Mouse (Mus musculus): ENCODE data around the gene Hnf4a. TPM values are rescaled to one million over a fixed set of nuclear protein-coding genes. Genes with fewer than 3 reads are reported as not detected.

Hnf4a gene
- polyA plus RNA-seq, 1 experiment from 2014 or later = not detected

- no peaks in the 10 kb centered on the region for H3K9me3 ChIP-seq (ENCODE audit: control insufficient read depth, low read length)
- no peak overlapping the region for H3K4me2 ChIP-seq (ENCODE audit: low read length)
- H3K4me1 ChIP-seq (ENCODE audit: control insufficient read depth in 2 of 2, insufficient read depth in 2 of 2, low read length in 2 of 2) = peaks cover 39% of the 10 kb centered on the region in 2 experiments
- 0 out of 2 replicates have a peak, but pooled peaks cover 4% of the 10 kb centered on the region for H3K27me3 ChIP-seq (ENCODE audit: control insufficient read depth, insufficient read depth, low read length)
- 51% methylated on average over 10 of the region's 10 CpGs for WGBS
- no peak for ATAC-seq (ENCODE audit: insufficient number of reproducible peaks, insufficient read depth, low FRiP score, low read depth)
- no peak overlapping the region for H3K9ac ChIP-seq (ENCODE audit: low read length)
- H3K27ac ChIP-seq (replicated peaks in 1 of 2; ENCODE audit: control insufficient read depth in 1 of 2, insufficient read depth in 1 of 2, low read depth in 2 of 2, low read length in 2 of 2) = peak overlapping the region in 1 of 2 experiments; percentile 63; a peak in 1 of 4 replicates
- H3K4me3 ChIP-seq (ENCODE audit: control insufficient read depth in 1 of 2, insufficient read depth in 1 of 2, low read depth in 1 of 2, low read length in 2 of 2) = no peak overlapping the region
- peaks cover 16% of the 10 kb centered on the region for H3K36me3 ChIP-seq (ENCODE audit: control insufficient read depth, insufficient read depth, low read length)
These were observed 43.3 kb upstream of the Hnf4a start for GRCm38 (mm10) chr2:163463251-163463769.

GRCm38 (mm10) chr2:163463998-163464397 lies 42.6 kb upstream of the Hnf4a start:
- 34% methylated on average over 4 of the region's 4 CpGs for WGBS
- Histone ChIP-seq H3K27ac (replicated peaks in 1 of 2; ENCODE audit: control insufficient read depth in 1 of 2, insufficient read depth in 1 of 2, low read depth in 2 of 2, low read length in 2 of 2) (peak overlapping the region; percentile 63 to 69), H3K36me3 (ENCODE audit: control insufficient read depth, insufficient read depth, low read length) (peaks cover 23% of the 10 kb centered on the region), H3K27me3 (ENCODE audit: control insufficient read depth, insufficient read depth, low read length) (0 out of 2 replicates have a peak, but pooled peaks cover 2% of the 10 kb centered on the region), H3K9ac (ENCODE audit: low read length) (peak overlapping the region; percentile 44), H3K4me3 (ENCODE audit: control insufficient read depth in 1 of 2, insufficient read depth in 1 of 2, low read depth in 1 of 2, low read length in 2 of 2) (no peak overlapping the region), H3K9me3 (ENCODE audit: control insufficient read depth, low read length) (no peaks in the 10 kb centered on the region), H3K4me1 (ENCODE audit: control insufficient read depth in 2 of 2, insufficient read depth in 2 of 2, low read length in 2 of 2) (peaks cover 33 to 36% of the 10 kb centered on the region in 2 experiments), H3K4me2 (ENCODE audit: low read length) (peak overlapping the region; percentile 19; the same call in 1 of the 2 replicates)
- no peak for ATAC-seq (ENCODE audit: insufficient number of reproducible peaks, insufficient read depth, low FRiP score, low read depth)

- WGBS = 22% methylated on average over 6 of the region's 6 CpGs
- H3K4me2 ChIP-seq (ENCODE audit: low read length) = peak overlapping the region; percentile 19
- H3K36me3 ChIP-seq (ENCODE audit: control insufficient read depth, insufficient read depth, low read length) = peaks cover 28% of the 10 kb centered on the region
- peak overlapping the region; percentile 63 to 73 for H3K27ac ChIP-seq (replicated peaks in 1 of 2; ENCODE audit: control insufficient read depth in 1 of 2, insufficient read depth in 1 of 2, low read depth in 2 of 2, low read length in 2 of 2)
- H3K9me3 ChIP-seq (ENCODE audit: control insufficient read depth, low read length) = no peaks in the 10 kb centered on the region
- no peaks in the 10 kb centered on the region for H3K27me3 ChIP-seq (ENCODE audit: control insufficient read depth, insufficient read depth, low read length)
- peak; percentile 62 for ATAC-seq (ENCODE audit: insufficient number of reproducible peaks, insufficient read depth, low FRiP score, low read depth)
- peak overlapping the region; percentile 44 for H3K9ac ChIP-seq (ENCODE audit: low read length)
- peaks cover 30 to 35% of the 10 kb centered on the region in 2 experiments for H3K4me1 ChIP-seq (ENCODE audit: control insufficient read depth in 2 of 2, insufficient read depth in 2 of 2, low read length in 2 of 2)
- H3K4me3 ChIP-seq (ENCODE audit: control insufficient read depth in 1 of 2, insufficient read depth in 1 of 2, low read depth in 1 of 2, low read length in 2 of 2) = no peak overlapping the region
These were observed 42.0 kb upstream of the Hnf4a start for GRCm38 (mm10) chr2:163464562-163464961.

GRCm38 (mm10) chr2:163466771-163467170 lies 39.8 kb upstream of the Hnf4a start:
- Histone ChIP-seq H3K4me3 (ENCODE audit: control insufficient read depth in 1 of 2, insufficient read depth in 1 of 2, low read depth in 1 of 2, low read length in 2 of 2) (no peak overlapping the region), H3K4me1 (ENCODE audit: control insufficient read depth in 2 of 2, insufficient read depth in 2 of 2, low read length in 2 of 2) (peaks cover 38 to 44% of the 10 kb centered on the region in 2 experiments), H3K4me2 (ENCODE audit: low read length) (no peak overlapping the region), H3K27ac (replicated peaks in 1 of 2; ENCODE audit: control insufficient read depth in 1 of 2, insufficient read depth in 1 of 2, low read depth in 2 of 2, low read length in 2 of 2) (no peak overlapping the region), H3K9ac (ENCODE audit: low read length) (no peak overlapping the region), H3K9me3 (ENCODE audit: control insufficient read depth, low read length) (no peaks in the 10 kb centered on the region), H3K27me3 (ENCODE audit: control insufficient read depth, insufficient read depth, low read length) (no peaks in the 10 kb centered on the region), H3K36me3 (ENCODE audit: control insufficient read depth, insufficient read depth, low read length) (peaks cover 32% of the 10 kb centered on the region)
- WGBS = 55% methylated on average over 8 of the region's 8 CpGs
- no peak for ATAC-seq (ENCODE audit: insufficient number of reproducible peaks, insufficient read depth, low FRiP score, low read depth)

- WGBS = 70% methylated on average over 6 of the region's 6 CpGs
- Histone ChIP-seq H3K9ac (ENCODE audit: low read length) (no peak overlapping the region), H3K36me3 (ENCODE audit: control insufficient read depth, insufficient read depth, low read length) (peaks cover 32% of the 10 kb centered on the region), H3K27ac (replicated peaks in 1 of 2; ENCODE audit: control insufficient read depth in 1 of 2, insufficient read depth in 1 of 2, low read depth in 2 of 2, low read length in 2 of 2) (no peak overlapping the region), H3K27me3 (ENCODE audit: control insufficient read depth, insufficient read depth, low read length) (no peaks in the 10 kb centered on the region), H3K4me2 (ENCODE audit: low read length) (no peak overlapping the region), H3K9me3 (ENCODE audit: control insufficient read depth, low read length) (no peaks in the 10 kb centered on the region), H3K4me1 (ENCODE audit: control insufficient read depth in 2 of 2, insufficient read depth in 2 of 2, low read length in 2 of 2) (peaks cover 35 to 44% of the 10 kb centered on the region in 2 experiments), H3K4me3 (ENCODE audit: control insufficient read depth in 1 of 2, insufficient read depth in 1 of 2, low read depth in 1 of 2, low read length in 2 of 2) (no peak overlapping the region)
- no peak for ATAC-seq (ENCODE audit: insufficient number of reproducible peaks, insufficient read depth, low FRiP score, low read depth)
These were observed 39.0 kb upstream of the Hnf4a start for GRCm38 (mm10) chr2:163467585-163467984.

- Histone ChIP-seq H3K36me3 (ENCODE audit: control insufficient read depth, insufficient read depth, low read length) (peaks cover 32% of the 10 kb centered on the region), H3K9ac (ENCODE audit: low read length) (no peak overlapping the region), H3K4me3 (ENCODE audit: control insufficient read depth in 1 of 2, insufficient read depth in 1 of 2, low read depth in 1 of 2, low read length in 2 of 2) (no peak overlapping the region), H3K9me3 (ENCODE audit: control insufficient read depth, low read length) (no peaks in the 10 kb centered on the region), H3K4me1 (ENCODE audit: control insufficient read depth in 2 of 2, insufficient read depth in 2 of 2, low read length in 2 of 2) (peaks cover 27 to 31% of the 10 kb centered on the region in 2 experiments), H3K27me3 (ENCODE audit: control insufficient read depth, insufficient read depth, low read length) (no peaks in the 10 kb centered on the region), H3K27ac (replicated peaks in 1 of 2; ENCODE audit: control insufficient read depth in 1 of 2, insufficient read depth in 1 of 2, low read depth in 2 of 2, low read length in 2 of 2) (no peak overlapping the region), H3K4me2 (ENCODE audit: low read length) (no peak overlapping the region)
- 83% methylated on average over 6 of the region's 6 CpGs for WGBS
- ATAC-seq (ENCODE audit: insufficient number of reproducible peaks, insufficient read depth, low FRiP score, low read depth) = no peak
These were observed 37.7 kb upstream of the Hnf4a start for GRCm38 (mm10) chr2:163468866-163469265.

GRCm38 (mm10) chr2:163469711-163470110 lies 36.9 kb upstream of the Hnf4a start:
- Histone ChIP-seq H3K36me3 (ENCODE audit: control insufficient read depth, insufficient read depth, low read length) (peaks cover 32% of the 10 kb centered on the region), H3K27ac (replicated peaks in 1 of 2; ENCODE audit: control insufficient read depth in 1 of 2, insufficient read depth in 1 of 2, low read depth in 2 of 2, low read length in 2 of 2) (no peak overlapping the region), H3K27me3 (ENCODE audit: control insufficient read depth, insufficient read depth, low read length) (no peaks in the 10 kb centered on the region), H3K4me3 (ENCODE audit: control insufficient read depth in 1 of 2, insufficient read depth in 1 of 2, low read depth in 1 of 2, low read length in 2 of 2) (no peak overlapping the region), H3K9ac (ENCODE audit: low read length) (no peak overlapping the region), H3K4me2 (ENCODE audit: low read length) (no peak overlapping the region), H3K4me1 (ENCODE audit: control insufficient read depth in 2 of 2, insufficient read depth in 2 of 2, low read length in 2 of 2) (peaks cover 20 to 23% of the 10 kb centered on the region in 2 experiments), H3K9me3 (ENCODE audit: control insufficient read depth, low read length) (no peaks in the 10 kb centered on the region)
- WGBS = 89% methylated on average over 15 of the region's 15 CpGs
- no peak for ATAC-seq (ENCODE audit: insufficient number of reproducible peaks, insufficient read depth, low FRiP score, low read depth)

- 62% methylated on average over 3 of the region's 3 CpGs for WGBS
- no peaks in the 10 kb centered on the region for H3K27me3 ChIP-seq (ENCODE audit: control insufficient read depth, insufficient read depth, low read length)
- no peaks in the 10 kb centered on the region for H3K9me3 ChIP-seq (ENCODE audit: control insufficient read depth, low read length)
- ATAC-seq (ENCODE audit: insufficient number of reproducible peaks, insufficient read depth, low FRiP score, low read depth) = no peak
- peaks cover 31% of the 10 kb centered on the region for H3K36me3 ChIP-seq (ENCODE audit: control insufficient read depth, insufficient read depth, low read length)
- H3K4me2 ChIP-seq (ENCODE audit: low read length) = peak overlapping the region; percentile 71
- H3K4me1 ChIP-seq (ENCODE audit: control insufficient read depth in 2 of 2, insufficient read depth in 2 of 2, low read length in 2 of 2) = peaks cover 9 to 10% of the 10 kb centered on the region in 2 experiments
- peak overlapping the region in 1 of 2 experiments; percentile 73; a peak in 1 of 4 replicates for H3K4me3 ChIP-seq (ENCODE audit: control insufficient read depth in 1 of 2, insufficient read depth in 1 of 2, low read depth in 1 of 2, low read length in 2 of 2)
- no peak overlapping the region for H3K27ac ChIP-seq (replicated peaks in 1 of 2; ENCODE audit: control insufficient read depth in 1 of 2, insufficient read depth in 1 of 2, low read depth in 2 of 2, low read length in 2 of 2)
- H3K9ac ChIP-seq (ENCODE audit: low read length) = no peak overlapping the region
These were observed 35.5 kb upstream of the Hnf4a start for GRCm38 (mm10) chr2:163471136-163471535.

Measured in heart, embryonic 14.5 days (tissue).